Mouse (Mus musculus): ENCODE measurements at regions not wholly inside any gene's neighbourhood (a gene's known extent, or its start where the extent isn't known, plus 50 kb on each side); places are given as distances from the start of the nearest gene placed in this dataset.

- Histone ChIP-seq H3K4me3 (replicated peaks in 1 of 3; ENCODE audit: low read depth in 2 of 3, low read length in 2 of 3, poor library complexity in 1 of 3) (no peak overlapping the region), H3K9ac (ENCODE audit: insufficient read depth, low read depth) (no peak overlapping the region), H3K4me1 (ENCODE audit: control insufficient read depth in 1 of 2, insufficient read depth in 2 of 2) (no peaks in the 10 kb centered on the region), H3K27me3 (replicated peaks) (no peaks in the 10 kb centered on the region), H3K27ac (ENCODE audit: insufficient read depth, low read depth) (no peak overlapping the region), H3K36me3 (replicated peaks in 1 of 2; ENCODE audit: control insufficient read depth in 1 of 2, insufficient read depth in 1 of 2, low read length in 1 of 2) (no peaks in the 10 kb centered on the region), H3K9me3 (replicated peaks; ENCODE audit: low read length) (peaks cover 54% of the 10 kb centered on the region), H3K79me2 (replicated peaks; ENCODE audit: control insufficient read depth, extremely low read depth, insufficient read depth, poor library complexity, severe bottlenecking) (no peaks in the 10 kb centered on the region), H3K4me2 (ENCODE audit: insufficient read depth, low read depth, poor library complexity, severe bottlenecking) (no peak overlapping the region)
- DNase-seq (ENCODE audit: extremely low read depth) = no peak
- in situ Hi-C loops (cut with MboI; ENCODE audit: low pct_ligation_motif_present, low pct_unique_long_range_greater_than_20kb, low sequenced_read_pairs) = no loop called here
- no peak for TF ChIP-seq BHLHE40 (IDR thresholded peaks at IDR 0.05; ENCODE audit: low read depth, low read length)
- no peak for TF ChIP-seq KAT2A (IDR thresholded peaks at IDR 0.05; ENCODE audit: insufficient replicate concordance, low read length)
- no peak for TF ChIP-seq SMC3 (IDR thresholded peaks at IDR 0.05; ENCODE audit: low read depth, low read length)
- TF ChIP-seq MXI1 (IDR thresholded peaks at IDR 0.05; ENCODE audit: low read depth, low read length) = no peak
- TF ChIP-seq NRF1 (IDR thresholded peaks at IDR 0.05; ENCODE audit: low read depth, low read length) = no peak
- TF ChIP-seq MAZ (IDR thresholded peaks at IDR 0.05; ENCODE audit: low read depth, low read length) = no peak
- dilution Hi-C loops (cut with MboI; ENCODE audit: extremely low pct_ligation_motif_present, extremely low pct_unique_long_range_greater_than_20kb, low sequenced_read_pairs) = no loop called here
These were observed 692.4 kb downstream of the Ntrk3 start for GRCm38 (mm10) chr7:78045456-78045855.

- H3K9ac ChIP-seq (ENCODE audit: insufficient read depth, low read depth) = no peak overlapping the region
- no peak overlapping the region for H3K4me2 ChIP-seq (ENCODE audit: insufficient read depth, low read depth, poor library complexity, severe bottlenecking)
- no peaks in the 10 kb centered on the region for H3K36me3 ChIP-seq (replicated peaks in 1 of 2; ENCODE audit: control insufficient read depth in 1 of 2, insufficient read depth in 1 of 2, low read length in 1 of 2)
- DNase-seq (ENCODE audit: extremely low read depth) = no peak
- H3K79me2 ChIP-seq (replicated peaks; ENCODE audit: control insufficient read depth, extremely low read depth, insufficient read depth, poor library complexity, severe bottlenecking) = no peaks in the 10 kb centered on the region
- TF ChIP-seq SIN3A (IDR thresholded peaks at IDR 0.05; ENCODE audit: low read length) (no peak), SMC3 (IDR thresholded peaks at IDR 0.05; ENCODE audit: low read depth, low read length) (no peak), ETS1 (conservative IDR thresholded peaks at IDR 0.05; ENCODE audit: low read depth, low read length) (no peak), ZKSCAN1 (IDR thresholded peaks at IDR 0.05; ENCODE audit: borderline replicate concordance, low read depth, low read length) (no peak), MAFK (IDR thresholded peaks at IDR 0.05; ENCODE audit: insufficient replicate concordance, low read length) (no peak), KAT2A (IDR thresholded peaks at IDR 0.05; ENCODE audit: insufficient replicate concordance, low read length) (no peak), POLR2A (IDR thresholded peaks at IDR 0.05; ENCODE audit: low read depth, low read length) (no peak), BHLHE40 (IDR thresholded peaks at IDR 0.05; ENCODE audit: low read depth, low read length) (no peak), CTCF (conservative IDR thresholded peaks at IDR 0.05 in 1 of 2, IDR thresholded peaks at IDR 0.05 in 1 of 2; ENCODE audit: low read depth in 2 of 2, low read length in 2 of 2) (no peak), PAX5 (IDR thresholded peaks at IDR 0.05; ENCODE audit: low read length) (no peak), UBTF (IDR thresholded peaks at IDR 0.05; ENCODE audit: low read depth, low read length) (no peak), NELFE (IDR thresholded peaks at IDR 0.05; ENCODE audit: low read depth, low read length) (no peak), ZNF384 (IDR thresholded peaks at IDR 0.05; ENCODE audit: low read depth, low read length) (no peak), E2F4 (IDR thresholded peaks at IDR 0.05; ENCODE audit: insufficient replicate concordance, low read depth, low read length) (no peak), NRF1 (IDR thresholded peaks at IDR 0.05; ENCODE audit: low read depth, low read length) (no peak), TCF12 (IDR thresholded peaks at IDR 0.05; ENCODE audit: low read depth, low read length) (no peak), TBP (conservative IDR thresholded peaks at IDR 0.05; ENCODE audit: low read depth, low read length) (no peak), MYC (IDR thresholded peaks at IDR 0.05; ENCODE audit: low read depth, low read length) (no peak), HCFC1 (IDR thresholded peaks at IDR 0.05; ENCODE audit: low read depth, low read length) (no peak)
- dilution Hi-C loops (cut with MboI; ENCODE audit: extremely low pct_ligation_motif_present, extremely low pct_unique_long_range_greater_than_20kb, low sequenced_read_pairs) = no loop called here
- no peak overlapping the region for H3K4me3 ChIP-seq (replicated peaks in 1 of 3; ENCODE audit: low read depth in 2 of 3, low read length in 2 of 3, poor library complexity in 1 of 3)
- H3K27ac ChIP-seq (ENCODE audit: insufficient read depth, low read depth) = no peak overlapping the region
- peaks cover 33% of the 10 kb centered on the region for H3K9me3 ChIP-seq (replicated peaks; ENCODE audit: low read length)
- in situ Hi-C loops (cut with MboI; ENCODE audit: low pct_ligation_motif_present, low pct_unique_long_range_greater_than_20kb, low sequenced_read_pairs) = no loop called here
- no peaks in the 10 kb centered on the region for H3K27me3 ChIP-seq (replicated peaks)
- H3K4me1 ChIP-seq (ENCODE audit: control insufficient read depth in 1 of 2, insufficient read depth in 2 of 2) = no peaks in the 10 kb centered on the region
These were observed 706.8 kb downstream of the Ntrk3 start for GRCm38 (mm10) chr7:78031032-78031431.
